9 mouse cellular contexts compared by ENCODE assay signal in the genomic region with DNA sequence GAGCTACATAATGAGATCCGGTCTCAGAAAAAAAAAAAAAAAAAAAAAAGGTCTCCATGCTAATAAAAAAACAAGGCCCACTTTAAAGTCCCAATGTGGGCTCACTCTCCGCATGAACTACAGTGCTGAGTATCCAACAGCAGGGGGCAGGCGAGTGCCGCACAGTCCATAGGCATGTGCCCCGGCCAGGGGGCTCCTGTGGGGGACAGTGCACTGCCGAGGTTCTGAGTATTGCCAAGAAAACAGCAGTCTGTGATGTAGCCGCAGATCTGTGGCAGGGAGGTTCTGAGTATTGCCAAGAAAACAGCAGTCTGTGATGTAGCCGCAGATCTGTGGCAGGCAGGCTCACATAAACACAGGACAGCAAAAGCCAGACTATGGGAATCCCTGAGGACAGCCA. TPM values are rescaled to one million over a fixed set of nuclear protein-coding genes. Genes with fewer than 3 reads are reported as not detected.
A peak's percentile ranks its signal among the peaks of the same experiment; 100 is the strongest.
DNase-seq lines count a peak whose midpoint lies in the region; ATAC-seq and TF ChIP-seq lines count a peak whose summit lies in the region.
"Had no signal": no experiment of that assay in that cellular context is flagged by ENCODE, and none has a peak within 500 bp of the region (broad histone marks: within the 10 kb centered on the region; RNA-seq: fewer than 3 reads in every experiment).

No protein-coding gene starts in this region.

- H3K36me3 ChIP-seq in CH12.LX (replicated peaks in 1 of 2; ENCODE audit: control insufficient read depth in 1 of 2, insufficient read depth in 1 of 2, low read length in 1 of 2), result peaks cover 6 to 61% of the 10 kb centered on the region in 2 experiments
- peaks cover 81% of the 10 kb centered on the region for H3K36me3 ChIP-seq in limb, embryonic 10.5 days
- no peaks in the 10 kb centered on the region for H3K36me3 ChIP-seq in midbrain, embryonic 15.5 days (replicated peaks)

- no peak for TF ChIP-seq EP300 in CH12.LX (IDR thresholded peaks at IDR 0.05; ENCODE audit: low read length)

- no peaks in the 10 kb centered on the region for H3K79me2 ChIP-seq in CH12.LX (replicated peaks; ENCODE audit: control insufficient read depth, extremely low read depth, insufficient read depth, poor library complexity, severe bottlenecking)

- peak; percentile 65 to 76 for DNase-seq in heart, postnatal 14 days
- DNase-seq in heart, adult 11 months, result no peak
- DNase-seq in CH12.LX (ENCODE audit: extremely low read depth), result peak; percentile 45
- peak; percentile 41 for DNase-seq in cerebellum, adult 9-11 months
- DNase-seq in forelimb bud, embryonic 11.5 days (ENCODE audit: low read depth, low spot score), result peak; percentile 70
- peak; percentile 79 for DNase-seq in limb, embryonic 10.5 days (ENCODE audit: low spot score)
- DNase-seq in thymus, postnatal 10 days (ENCODE audit: low spot score in 2 of 2), result peak; percentile 47 to 75

- peak; percentile 53 to 88; a peak in 3 of 4 replicates for TF ChIP-seq CTCF in CH12.LX (conservative IDR thresholded peaks at IDR 0.05 in 1 of 2, IDR thresholded peaks at IDR 0.05 in 1 of 2; ENCODE audit: low read depth in 2 of 2, low read length in 2 of 2)

- 31% methylated on average over 8 of the region's 8 CpGs for WGBS in limb, embryonic 10.5 days
- WGBS in midbrain, embryonic 15.5 days, result 14% methylated on average over 8 of the region's 8 CpGs

- no peaks in the 10 kb centered on the region for H3K9me3 ChIP-seq in CH12.LX (replicated peaks; ENCODE audit: low read length)
- H3K9me3 ChIP-seq in limb, embryonic 10.5 days (replicated peaks), result no peaks in the 10 kb centered on the region
- H3K9me3 ChIP-seq in midbrain, embryonic 15.5 days, result no peaks in the 10 kb centered on the region
- H3K9me3 ChIP-seq: neural tube, embryonic 12.5 days had no signal

- in situ Hi-C loops in CH12.LX (cut with MboI; ENCODE audit: low pct_ligation_motif_present, low pct_unique_long_range_greater_than_20kb, low sequenced_read_pairs), result no loop called here

- dilution Hi-C loops in CH12.LX (cut with MboI; ENCODE audit: extremely low pct_ligation_motif_present, extremely low pct_unique_long_range_greater_than_20kb, low sequenced_read_pairs), result no loop called here

- peak; percentile 74 for TF ChIP-seq RAD21 in CH12.LX (IDR thresholded peaks at IDR 0.05; ENCODE audit: low read depth, low read length)

- no peak for ATAC-seq in midbrain, embryonic 15.5 days (replicated peaks)

- no peak overlapping the region for H3K27ac ChIP-seq in CH12.LX (ENCODE audit: insufficient read depth, low read depth)
- H3K27ac ChIP-seq in limb, embryonic 10.5 days, result peak overlapping the region; percentile 14; the same call in 1 of the 2 replicates
- peak overlapping the region; percentile 49; the same call in 1 of the 2 replicates for H3K27ac ChIP-seq in midbrain, embryonic 15.5 days
- H3K27ac ChIP-seq: neural tube, embryonic 12.5 days had no signal

- H3K4me2 ChIP-seq in CH12.LX (ENCODE audit: insufficient read depth, low read depth, poor library complexity, severe bottlenecking), result no peak overlapping the region
- H3K4me2 ChIP-seq in midbrain, embryonic 15.5 days, result no peak overlapping the region
- H3K4me2 ChIP-seq: neural tube, embryonic 12.5 days had no signal

- intact Hi-C loops in heart, postnatal 14 days (cut with DNase I), result loop anchor here (1.0 kb wide), 1 partner anchor 20 kb away; no protein-coding TSS in a partner anchor

- no peak for TF ChIP-seq POLR2A in CH12.LX (IDR thresholded peaks at IDR 0.05; ENCODE audit: low read depth, low read length)

- H3K27me3 ChIP-seq in CH12.LX (replicated peaks), result no peaks in the 10 kb centered on the region
- no peaks in the 10 kb centered on the region for H3K27me3 ChIP-seq in limb, embryonic 10.5 days (ENCODE audit: low read depth, poor library complexity, severe bottlenecking)
- H3K27me3 ChIP-seq in midbrain, embryonic 15.5 days (replicated peaks), result no peaks in the 10 kb centered on the region
- H3K27me3 ChIP-seq: neural tube, embryonic 12.5 days had no signal

- no peak overlapping the region for H3K9ac ChIP-seq in CH12.LX (ENCODE audit: insufficient read depth, low read depth)
- H3K9ac ChIP-seq in midbrain, embryonic 15.5 days, result no peak overlapping the region
- H3K9ac ChIP-seq: neural tube, embryonic 12.5 days had no signal

- H3K4me1 ChIP-seq in CH12.LX (ENCODE audit: control insufficient read depth in 1 of 2, insufficient read depth in 2 of 2), result peaks cover 3% of the 10 kb centered on the region in 2 experiments; a peak in 2 of 4 replicates
- peaks cover 15% of the 10 kb centered on the region for H3K4me1 ChIP-seq in limb, embryonic 10.5 days
- H3K4me1 ChIP-seq in midbrain, embryonic 15.5 days, result peaks cover 33% of the 10 kb centered on the region

- H3K4me3 ChIP-seq in CH12.LX (replicated peaks in 1 of 3; ENCODE audit: low read depth in 2 of 3, low read length in 2 of 3, poor library complexity in 1 of 3), result no peak overlapping the region
- no peak overlapping the region for H3K4me3 ChIP-seq in limb, embryonic 10.5 days
- no peak overlapping the region for H3K4me3 ChIP-seq in midbrain, embryonic 15.5 days
- H3K4me3 ChIP-seq: neural tube, embryonic 12.5 days had no signal

TF ChIP-seq in CH12.LX, 34 proteins besides CTCF, POLR2A, EP300 and RAD21 (continues in another document):
- TF ChIP-seq SIN3A (IDR thresholded peaks at IDR 0.05; ENCODE audit: low read length) (no peak), MEF2A (IDR thresholded peaks at IDR 0.05; ENCODE audit: borderline replicate concordance, low read depth, low read length) (no peak), ELF1 (IDR thresholded peaks at IDR 0.05; ENCODE audit: low read depth, low read length) (no peak), MXI1 (IDR thresholded peaks at IDR 0.05; ENCODE audit: low read depth, low read length) (no peak), TCF12 (IDR thresholded peaks at IDR 0.05; ENCODE audit: low read depth, low read length) (no peak), MAZ (IDR thresholded peaks at IDR 0.05; ENCODE audit: low read depth, low read length) (no peak), JUND (conservative IDR thresholded peaks at IDR 0.05; ENCODE audit: low read depth, low read length) (no peak), USF1 (IDR thresholded peaks at IDR 0.05; ENCODE audit: low read depth, low read length) (no peak), KAT2A (IDR thresholded peaks at IDR 0.05; ENCODE audit: insufficient replicate concordance, low read length) (no peak), IRF4 (IDR thresholded peaks at IDR 0.05; ENCODE audit: low read depth, low read length) (no peak), BHLHE40 (IDR thresholded peaks at IDR 0.05; ENCODE audit: low read depth, low read length) (peak; percentile 37; the same call in 1 of the 2 replicates), ZNF384 (IDR thresholded peaks at IDR 0.05; ENCODE audit: low read depth, low read length) (peak; percentile 43; the same call in 1 of the 2 replicates), HCFC1 (IDR thresholded peaks at IDR 0.05; ENCODE audit: low read depth, low read length) (no peak), MYC (IDR thresholded peaks at IDR 0.05; ENCODE audit: low read depth, low read length) (0 out of 2 replicates have a peak, but pooled peaks have one; percentile 47), ZC3H11A (IDR thresholded peaks at IDR 0.05; ENCODE audit: low read depth, low read length) (no peak), CHD2 (IDR thresholded peaks at IDR 0.05; ENCODE audit: low read length) (no peak), TBP (conservative IDR thresholded peaks at IDR 0.05; ENCODE audit: low read depth, low read length) (no peak), USF2 (conservative IDR thresholded peaks at IDR 0.05; ENCODE audit: low read depth, low read length) (no peak), NELFE (IDR thresholded peaks at IDR 0.05; ENCODE audit: low read depth, low read length) (peak; percentile 45; the same call in 1 of the 2 replicates), RCOR1 (conservative IDR thresholded peaks at IDR 0.05; ENCODE audit: low read depth, low read length) (no peak), SMC3 (IDR thresholded peaks at IDR 0.05; ENCODE audit: low read depth, low read length) (peak; percentile 77)

RNA-seq across cellular contexts. Expression of gene Crocc, which starts 15.5 kb away (rescaled TPM):
- total RNA-seq in heart, postnatal 14 days (2021), result 1 to 10 TPM; 6.0 to 6.2 TPM
- total RNA-seq in CH12.LX (2012; rRNA removed) (5.9 and 8.3 TPM in 2 replicates), CH12.LX (2014; rRNA removed) (3.5 and 4.3 TPM in 2 replicates)
- 4.8 and 8.6 TPM in 2 replicates for polyA plus RNA-seq in CH12.LX (2012; ENCODE audit: insufficient read length, low read depth)
- polyA plus RNA-seq in limb, embryonic 10.5 days (2016; fragmentation: Nextera tagmentation; extraction: Ambion mirVana), result 10.6 and 11.4 TPM in 2 replicates
- 7.0 and 8.9 TPM in 2 replicates for polyA plus RNA-seq in midbrain, embryonic 15.5 days (2015; fragmentation: Nextera tagmentation; extraction: Ambion mirVana)

RNA-seq across cellular contexts. Expression of gene Necap2, which starts 33.3 kb away (rescaled TPM):
- 10 to 100 TPM; 22.2 to 22.6 TPM for total RNA-seq in heart, postnatal 14 days (2021)
- 32.6 and 38.9 TPM in 2 replicates for total RNA-seq in CH12.LX (2012; rRNA removed)
- total RNA-seq in CH12.LX (2014; rRNA removed), result 34.8 and 41.0 TPM in 2 replicates
- polyA plus RNA-seq in CH12.LX (2012; ENCODE audit: insufficient read length, low read depth), result 41.7 and 45.1 TPM in 2 replicates
- 67.9 and 82.8 TPM in 2 replicates for polyA plus RNA-seq in limb, embryonic 10.5 days (2016; fragmentation: Nextera tagmentation; extraction: Ambion mirVana)
- polyA plus RNA-seq in midbrain, embryonic 15.5 days (2015; fragmentation: Nextera tagmentation; extraction: Ambion mirVana), result 55.9 and 56.0 TPM in 2 replicates

RNA-seq across cellular contexts. Expression of gene Mfap2, which starts 34.6 kb away (rescaled TPM):
- total RNA-seq in heart, postnatal 14 days (2021), result 10 to 100 TPM; 24.5 to 28.1 TPM
- total RNA-seq in CH12.LX (2012; rRNA removed), result not detected in 2 replicates
- total RNA-seq in CH12.LX (2014; rRNA removed), result not detected in 2 replicates
- polyA plus RNA-seq in CH12.LX (2012; ENCODE audit: insufficient read length, low read depth), result not detected in 2 replicates
- polyA plus RNA-seq in limb, embryonic 10.5 days (2016; fragmentation: Nextera tagmentation; extraction: Ambion mirVana), result 444 and 521 TPM in 2 replicates
- 153 and 181 TPM in 2 replicates for polyA plus RNA-seq in midbrain, embryonic 15.5 days (2015; fragmentation: Nextera tagmentation; extraction: Ambion mirVana)

RNA-seq across cellular contexts. Expression of gene Spata21, which starts 43.3 kb away (rescaled TPM):
- not detected for total RNA-seq in heart, postnatal 14 days (2021)
- total RNA-seq in CH12.LX (2012; rRNA removed), result not detected in 2 replicates
- not detected in 2 replicates for total RNA-seq in CH12.LX (2014; rRNA removed)
- not detected in 2 replicates for polyA plus RNA-seq in CH12.LX (2012; ENCODE audit: insufficient read length, low read depth)
- 0.18 TPM in 1 of 2 replicates, not detected in the other for polyA plus RNA-seq in limb, embryonic 10.5 days (2016; fragmentation: Nextera tagmentation; extraction: Ambion mirVana)
- polyA plus RNA-seq in midbrain, embryonic 15.5 days (2015; fragmentation: Nextera tagmentation; extraction: Ambion mirVana), result 0.27 and 0.87 TPM in 2 replicates

RNA-seq across cellular contexts. Expression of gene Atp13a2, which starts 58.1 kb away (rescaled TPM):
- total RNA-seq in heart, postnatal 14 days (2021), result 10 to 100 TPM; 20.7 to 21.7 TPM
- total RNA-seq in CH12.LX (2012; rRNA removed), result 47.6 and 48.5 TPM in 2 replicates
- 22.2 and 24.8 TPM in 2 replicates for total RNA-seq in CH12.LX (2014; rRNA removed)
- 44.2 and 54.7 TPM in 2 replicates for polyA plus RNA-seq in CH12.LX (2012; ENCODE audit: insufficient read length, low read depth)
- polyA plus RNA-seq in limb, embryonic 10.5 days (2016; fragmentation: Nextera tagmentation; extraction: Ambion mirVana), result 33.9 and 44.0 TPM in 2 replicates
- polyA plus RNA-seq in midbrain, embryonic 15.5 days (2015; fragmentation: Nextera tagmentation; extraction: Ambion mirVana), result 189 and 193 TPM in 2 replicates

Comparison
In these comparisons a context has a peak if more than half of its experiments do, and no peak if none do; other contexts are left out.
1. RNA of gene Mfap2, which starts 34.6 kb away (polyA plus RNA-seq): 444 to 521 TPM in limb, embryonic 10.5 days and 153 to 181 TPM in midbrain, embryonic 15.5 days; not detected in CH12.LX; every median in the first group is over 100 times any median in the second.